Mouse (Mus musculus) MEL (cell line): ENCODE data around the gene Necab3. TPM values are rescaled to one million over a fixed set of nuclear protein-coding genes. Genes with fewer than 3 reads are reported as not detected.

Source experiments
- DNase-seq: peaks from one replicate; pipeline ENCODE4 v3.0.0; 2011; ENCODE audit warnings: low read depth, low spot score
- H3K27ac ChIP-seq: 2 replicates; pipeline ENCODE4 v1.5.1; 2012; ENCODE audit warnings: low read depth, mild to moderate bottlenecking, control low read depth, low read length, moderate library complexity; ENCODE audit not compliant: control insufficient read depth
- H3K27me3 ChIP-seq, 2 experiments: fragments of 150-350 bp in 1 of 2; sonication (generic) in 1 of 2; 2 replicates each; pipeline ENCODE4 v1.6.1; 2012; ENCODE audit warnings: low read length in 2 of 2, mild to moderate bottlenecking in 2 of 2, improper control_type of control experiment in 1 of 2, moderate library complexity in 1 of 2; ENCODE audit not compliant: insufficient read depth in 2 of 2, control insufficient read depth in 1 of 2
- H3K36me3 ChIP-seq, 2 experiments: 2 replicates each; pipeline ENCODE4 v1.6.1; 2012 to 2014; ENCODE audit warnings: low read length in 2 of 2, improper control_type of control experiment in 1 of 2, inconsistent platforms in 1 of 2, mild to moderate bottlenecking in 1 of 2; ENCODE audit not compliant: insufficient read depth in 2 of 2, control insufficient read depth in 1 of 2
- H3K4me1 ChIP-seq, 2 experiments: fragments of 150-350 bp in 1 of 2; sonication (generic) in 1 of 2; 2 replicates each; pipeline ENCODE4 v1.6.1; 2012; ENCODE audit warnings: low read length in 2 of 2, improper control_type of control experiment in 1 of 2, mild to moderate bottlenecking in 1 of 2; ENCODE audit not compliant: insufficient read depth in 2 of 2, control insufficient read depth in 1 of 2
- H3K4me3 ChIP-seq, 2 experiments: fragments of 150-350 bp in 1 of 2; sonication (generic) in 1 of 2; 2 replicates each; pipeline ENCODE4 v1.5.1; 2012; ENCODE audit warnings: low read depth in 2 of 2, low read length in 2 of 2, mild to moderate bottlenecking in 2 of 2, moderate library complexity in 2 of 2, control low read depth in 1 of 2, improper control_type of control experiment in 1 of 2; ENCODE audit not compliant: control insufficient read depth in 1 of 2, insufficient read depth in 1 of 2
- H3K79me2 ChIP-seq: 2 replicates; pipeline ENCODE4 v1.6.1; 2012; ENCODE audit warnings: mild to moderate bottlenecking, low read length, moderate library complexity; ENCODE audit not compliant: control insufficient read depth, poor library complexity, insufficient read depth
- H3K9ac ChIP-seq: 2 replicates; pipeline ENCODE4 v1.6.1; 2012; ENCODE audit warnings: low read depth, mild to moderate bottlenecking, control low read depth, low read length, moderate library complexity; ENCODE audit not compliant: control insufficient read depth, poor library complexity, severe bottlenecking
- H3K9me3 ChIP-seq: fragments of 150-350 bp; sonication (generic); replicated peaks from 2 replicates; pipeline ENCODE4 v1.6.1; 2012; ENCODE audit warnings: mild to moderate bottlenecking, low read length, improper control_type of control experiment, moderate library complexity; ENCODE audit not compliant: insufficient read depth
- BHLHE40 ChIP-seq: IDR thresholded peaks from 2 replicates; pipeline ENCODE4 v1.6.1; 2012; ENCODE audit warnings: low read depth, mild to moderate bottlenecking, inconsistent platforms, low read length, improper control_type of control experiment, borderline replicate concordance
- CTCF ChIP-seq, 3 experiments: IDR thresholded peaks in 2 of 3; conservative IDR thresholded peaks in 1 of 3; 2 replicates each; pipeline ENCODE4 v1.5.1; 2011 to 2012; ENCODE audit warnings: low read length in 3 of 3, low read depth in 2 of 3, mild to moderate bottlenecking in 2 of 3, improper control_type of control experiment in 1 of 3, inconsistent platforms in 1 of 3, mixed read lengths in 1 of 3, moderate library complexity in 1 of 3; ENCODE audit not compliant: control insufficient read depth in 1 of 3, insufficient read depth in 1 of 3, poor library complexity in 1 of 3, severe bottlenecking in 1 of 3
- ELF1 ChIP-seq: IDR thresholded peaks from 2 replicates; pipeline ENCODE4 v1.6.1; 2014; ENCODE audit warnings: low read depth, mild to moderate bottlenecking, inconsistent platforms, low read length, improper control_type of control experiment, moderate library complexity
- GABPA ChIP-seq: IDR thresholded peaks from 2 replicates; pipeline ENCODE4 v1.6.1; 2012; ENCODE audit warnings: low read depth, mild to moderate bottlenecking, inconsistent platforms, low read length, improper control_type of control experiment, moderate library complexity
- MAX ChIP-seq: IDR thresholded peaks from 2 replicates; pipeline ENCODE4 v1.6.1; 2011; ENCODE audit warnings: low read length, improper control_type of control experiment
- MEF2A ChIP-seq: IDR thresholded peaks from 2 replicates; pipeline ENCODE4 v1.6.1; 2014; ENCODE audit warnings: low read depth, mild to moderate bottlenecking, inconsistent platforms, low read length, improper control_type of control experiment; ENCODE audit not compliant: poor library complexity, insufficient replicate concordance, severe bottlenecking; ENCODE audit errors: extremely low read depth
- MXI1 ChIP-seq: IDR thresholded peaks from 2 replicates; pipeline ENCODE4 v1.6.1; 2011; ENCODE audit warnings: mild to moderate bottlenecking, low read depth, low read length, improper control_type of control experiment
- MYB ChIP-seq: IDR thresholded peaks from 2 replicates; pipeline ENCODE4 v1.6.1; 2011; ENCODE audit warnings: mild to moderate bottlenecking, low read depth, low read length, improper control_type of control experiment
- MYC ChIP-seq: IDR thresholded peaks from 2 replicates; pipeline ENCODE4 v1.6.1; 2011; ENCODE audit warnings: low read depth, mild to moderate bottlenecking, low read length, improper control_type of control experiment, moderate library complexity
- NRF1 ChIP-seq: IDR thresholded peaks from 2 replicates; pipeline ENCODE4 v1.6.1; 2014; ENCODE audit warnings: low read depth, mild to moderate bottlenecking, inconsistent platforms, low read length, improper control_type of control experiment, moderate library complexity; ENCODE audit not compliant: poor library complexity, insufficient read depth, severe bottlenecking
- POLR2A ChIP-seq, 2 experiments: IDR thresholded peaks; 2 replicates each; pipeline ENCODE4 v1.6.1; 2011 to 2012; ENCODE audit warnings: low read length in 2 of 2, mild to moderate bottlenecking in 2 of 2, control low read depth in 1 of 2, improper control_type of control experiment in 1 of 2, low read depth in 1 of 2, moderate library complexity in 1 of 2; ENCODE audit not compliant: control insufficient read depth in 1 of 2, insufficient read depth in 1 of 2, poor library complexity in 1 of 2
- RCOR1 ChIP-seq: IDR thresholded peaks from 2 replicates; pipeline ENCODE4 v1.6.1; 2012; ENCODE audit warnings: low read depth, mild to moderate bottlenecking, inconsistent platforms, low read length, improper control_type of control experiment
- TAL1 ChIP-seq: IDR thresholded peaks from 2 replicates; pipeline ENCODE4 v1.6.1; 2012; ENCODE audit warnings: mild to moderate bottlenecking, inconsistent platforms, low read length, moderate library complexity, mixed read lengths
- TBP ChIP-seq: IDR thresholded peaks from 2 replicates; pipeline ENCODE4 v1.8.0; 2011; ENCODE audit warnings: low read depth, low read length, improper control_type of control experiment
- TCF12 ChIP-seq: IDR thresholded peaks from 2 replicates; pipeline ENCODE4 v1.6.1; 2014; ENCODE audit warnings: low read depth, mild to moderate bottlenecking, inconsistent platforms, low read length, improper control_type of control experiment, moderate library complexity
- UBTF ChIP-seq: IDR thresholded peaks from 2 replicates; pipeline ENCODE4 v1.6.1; 2012; ENCODE audit warnings: low read depth, mild to moderate bottlenecking, inconsistent platforms, low read length, improper control_type of control experiment, moderate library complexity, borderline replicate concordance; ENCODE audit not compliant: insufficient read depth
- USF1 ChIP-seq: IDR thresholded peaks from 2 replicates; pipeline ENCODE4 v1.6.1; 2014; ENCODE audit warnings: low read depth, mild to moderate bottlenecking, inconsistent platforms, low read length, improper control_type of control experiment, moderate library complexity
- ZC3H11A ChIP-seq: IDR thresholded peaks from 2 replicates; pipeline ENCODE4 v1.6.1; 2012; ENCODE audit warnings: low read depth, mild to moderate bottlenecking, inconsistent platforms, low read length, improper control_type of control experiment
- ZMIZ1 ChIP-seq: IDR thresholded peaks from 2 replicates; pipeline ENCODE4 v1.6.1; 2012; ENCODE audit warnings: low read depth, mild to moderate bottlenecking, inconsistent platforms, low read length, improper control_type of control experiment, moderate library complexity
- ZNF384 ChIP-seq: IDR thresholded peaks from 2 replicates; pipeline ENCODE4 v1.6.1; 2012; ENCODE audit warnings: low read depth, mild to moderate bottlenecking, inconsistent platforms, low read length, improper control_type of control experiment
- polyA plus RNA-seq, 2 experiments: library from polyadenylated mRNA; stranded (reverse) in 1 of 2; unstranded in 1 of 2; fragments of >175 nt in 1 of 2; fragments of >200 nt in 1 of 2; gene quantifications; 2 replicates each; pipeline versions ENCODE4 v1.2.1 to v1.2.4; 2012; ENCODE audit warnings: low replicate concordance in 2 of 2, low read depth in 1 of 2; ENCODE audit not compliant: insufficient read length in 2 of 2, insufficient read depth in 1 of 2, missing spikeins in 1 of 2
- total RNA-seq: library from RNA; depleted of rRNA; stranded (reverse); fragments of 300-350 nt; gene quantifications from 2 replicates; pipeline ENCODE4 v1.2.3, GENCODE M21; 2012

Necab3 gene
- total and polyA plus RNA-seq, 3 experiments, result 4.0 to 12.1 TPM; not detected in 1

GRCm38 (mm10) chr2:154563612-154564170 lies 5.0 kb upstream of the Necab3 start:
- H3K79me2 ChIP-seq, result peaks cover 25% of the 10 kb centered on the region
- no peaks in the 10 kb centered on the region for H3K27me3 ChIP-seq
- no peak overlapping the region for H3K4me3 ChIP-seq
- no peak for TF ChIP-seq UBTF
- no peak for TF ChIP-seq ZNF384
- TF ChIP-seq NRF1, result no peak
- TF ChIP-seq TCF12, result no peak
- TF ChIP-seq POLR2A (IDR thresholded peaks at IDR 0.05; ENCODE audit: control insufficient read depth in 1 of 2, insufficient read depth in 1 of 2, low read depth in 1 of 2, low read length in 2 of 2, poor library complexity in 1 of 2), result no peak
- no peak for TF ChIP-seq RCOR1
- TF ChIP-seq GABPA, result no peak
- no peak for TF ChIP-seq MAX
- no peak for TF ChIP-seq BHLHE40
- no peak for TF ChIP-seq USF1
- no peak for TF ChIP-seq ELF1
- TF ChIP-seq TAL1, result no peak
- TF ChIP-seq CTCF (IDR thresholded peaks at IDR 0.05 in 2 of 3, conservative IDR thresholded peaks at IDR 0.05 in 1 of 3; ENCODE audit: control insufficient read depth in 1 of 3, insufficient read depth in 1 of 3, low read depth in 2 of 3, low read length in 3 of 3, poor library complexity in 1 of 3, severe bottlenecking in 1 of 3), result no peak
- TF ChIP-seq ZC3H11A, result no peak
- TF ChIP-seq TBP, result no peak
- no peak for TF ChIP-seq MXI1
- no peak for TF ChIP-seq MYC
- no peak for TF ChIP-seq MEF2A
- no peak for TF ChIP-seq MYB
- no peak for TF ChIP-seq ZMIZ1
- H3K9me3 ChIP-seq, result no peaks in the 10 kb centered on the region
- no peak overlapping the region for H3K9ac ChIP-seq
- peaks cover 6 to 13% of the 10 kb centered on the region in 2 experiments for H3K36me3 ChIP-seq
- DNase-seq, result no peak
- H3K4me1 ChIP-seq, result peaks cover 0 to 12% of the 10 kb centered on the region in 2 experiments; a peak in 3 of 4 replicates
- H3K27ac ChIP-seq, result no peak overlapping the region
